Mouse (Mus musculus) cerebellum, postnatal 36 days (tissue): ENCODE results near the gene Ranbp3l.
A peak's percentile ranks its signal among the peaks of the same experiment; 100 is the strongest.

Experiments
- DNase-seq, 2 experiments: peaks; one replicate each; pipeline ENCODE4 v3.0.0; 2021 to 2022; ENCODE audit warnings: mixed read lengths in 2 of 2

Gene Ranbp3l

DNA sequence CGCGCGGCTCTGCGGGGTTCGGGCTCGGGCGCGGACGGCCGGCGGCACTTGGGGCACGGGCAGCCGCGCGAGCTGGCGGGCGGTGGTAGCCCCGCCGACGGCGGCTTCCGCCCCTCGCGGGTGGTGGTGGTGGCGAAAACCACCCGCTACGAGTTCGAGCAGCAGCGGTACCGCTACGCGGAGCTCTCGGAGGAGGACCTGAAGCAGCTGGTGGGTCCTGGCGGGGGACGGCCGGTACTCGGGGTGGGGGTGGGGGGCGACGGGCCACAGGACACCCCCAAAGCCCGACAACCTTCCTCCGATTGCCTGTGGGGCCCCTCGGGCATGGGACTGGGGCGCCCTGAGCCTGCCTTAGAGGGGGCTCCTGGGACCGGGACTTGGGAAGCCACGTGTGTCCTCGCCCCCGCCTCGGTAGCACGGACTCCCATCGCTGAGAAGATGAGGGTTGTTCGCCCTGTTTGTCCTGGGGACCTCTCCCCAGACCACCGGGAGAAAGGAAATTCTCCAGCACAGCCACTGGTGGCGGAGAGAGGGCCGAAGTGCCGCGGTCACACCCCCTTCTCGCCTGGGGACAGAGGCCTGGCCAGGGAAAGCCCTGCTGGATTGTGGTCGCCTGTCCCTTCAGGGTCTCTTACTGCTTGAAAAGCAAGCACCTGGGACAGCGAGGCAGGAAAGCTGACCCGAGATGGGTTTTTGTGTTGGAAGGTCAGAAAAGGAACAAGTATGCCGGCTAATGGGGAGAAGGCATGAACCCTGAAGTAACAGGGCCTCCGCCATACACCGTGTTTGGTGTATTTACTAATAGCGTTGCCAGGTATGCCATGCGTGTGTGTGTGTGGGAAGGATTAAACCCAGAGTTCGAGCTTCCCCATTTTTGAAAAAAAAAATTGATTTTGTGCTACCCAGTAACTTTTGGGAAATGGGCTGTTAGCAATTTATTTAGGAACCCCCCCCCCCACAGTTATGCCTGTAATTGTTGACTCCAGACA lies 104.1 kb downstream of the Ranbp3l start:
- DNase-seq = peak; percentile 38 to 43

DNA sequence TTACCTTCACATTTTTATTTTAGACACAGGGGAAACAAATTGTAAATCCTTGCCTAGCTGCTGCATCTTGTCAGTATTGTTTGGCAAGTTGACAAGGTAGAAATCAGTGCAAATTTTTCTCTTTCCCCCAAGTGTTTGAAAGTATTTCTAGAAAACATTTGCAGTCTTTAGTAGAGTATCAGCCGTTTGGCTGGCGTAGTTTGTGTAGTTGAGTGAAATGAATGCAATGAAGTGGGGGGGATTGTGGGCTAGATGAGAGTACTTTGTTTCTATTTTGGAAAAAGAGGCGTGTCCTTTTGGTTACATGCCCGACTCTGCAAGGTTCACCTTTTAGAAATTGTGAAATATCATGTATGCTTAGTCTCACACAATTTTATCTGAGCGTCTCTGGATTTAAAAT lies 104.9 kb downstream of the Ranbp3l start:
- no peak for DNase-seq

DNA sequence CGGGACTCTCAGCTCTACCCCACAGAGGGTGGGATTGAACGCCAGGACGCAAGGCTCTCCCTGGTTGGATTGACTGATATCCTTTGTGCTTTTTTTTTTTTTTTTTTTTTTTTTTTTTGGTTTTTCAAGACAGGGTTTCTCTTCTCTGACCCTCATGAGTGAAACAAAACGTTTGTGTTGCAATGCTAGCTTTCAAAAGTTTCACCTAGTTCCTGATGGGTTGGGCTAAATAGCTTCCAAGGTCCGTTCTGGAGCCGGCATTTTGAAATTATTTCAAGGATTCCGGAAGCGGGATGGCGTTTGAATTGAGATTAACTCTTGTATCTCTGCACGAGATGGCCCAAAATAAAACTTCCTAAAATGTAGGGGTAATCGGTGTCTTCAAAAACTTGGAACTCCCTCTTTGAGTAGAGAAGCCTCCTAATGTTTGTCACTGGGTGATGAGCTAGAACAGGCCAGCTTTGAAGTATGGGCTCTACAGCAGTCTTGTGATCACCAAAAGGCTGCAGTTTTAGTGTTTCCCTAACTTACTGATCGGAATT lies 105.4 kb downstream of the Ranbp3l start:
- no peak for DNase-seq

DNA sequence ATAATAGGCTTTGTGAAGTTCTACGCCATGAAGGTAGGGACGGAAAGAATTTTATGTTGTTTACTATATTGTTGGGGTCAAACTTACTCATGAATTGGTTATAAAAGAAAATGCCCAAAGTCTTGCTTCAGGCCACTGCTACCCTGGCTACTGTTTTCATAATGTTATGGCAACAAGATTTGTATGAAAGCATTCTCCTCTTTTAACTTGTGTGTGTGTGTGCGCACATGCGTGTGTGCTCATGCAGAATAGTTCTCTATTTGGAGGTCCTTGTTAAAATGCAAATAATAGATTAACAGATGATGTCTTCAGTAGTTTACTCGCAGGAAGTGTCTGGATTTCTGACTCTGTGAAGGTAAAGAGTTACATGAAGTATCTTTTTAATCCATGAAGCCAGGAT lies 105.9 kb downstream of the Ranbp3l start:
- DNase-seq = no peak

DNA sequence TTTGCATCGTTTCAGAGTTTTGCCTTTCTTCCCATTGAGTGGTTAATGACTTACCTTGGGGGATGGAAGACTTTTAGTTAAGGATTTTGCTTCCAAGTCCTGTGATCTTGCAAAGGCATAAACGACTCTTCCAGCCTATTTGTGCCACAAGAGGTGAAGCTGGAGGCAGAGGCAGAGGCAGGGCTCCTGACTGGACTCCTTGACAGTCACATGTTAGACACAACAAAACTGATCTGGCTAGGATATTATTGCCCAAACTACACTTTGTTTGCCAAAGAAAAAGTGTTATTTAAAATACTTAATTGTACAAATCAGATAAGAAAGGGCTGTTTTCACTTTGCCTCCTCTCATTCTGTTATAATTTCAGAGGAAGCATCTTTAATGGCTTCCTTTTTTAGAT lies 106.4 kb downstream of the Ranbp3l start:
- no peak for DNase-seq

DNA sequence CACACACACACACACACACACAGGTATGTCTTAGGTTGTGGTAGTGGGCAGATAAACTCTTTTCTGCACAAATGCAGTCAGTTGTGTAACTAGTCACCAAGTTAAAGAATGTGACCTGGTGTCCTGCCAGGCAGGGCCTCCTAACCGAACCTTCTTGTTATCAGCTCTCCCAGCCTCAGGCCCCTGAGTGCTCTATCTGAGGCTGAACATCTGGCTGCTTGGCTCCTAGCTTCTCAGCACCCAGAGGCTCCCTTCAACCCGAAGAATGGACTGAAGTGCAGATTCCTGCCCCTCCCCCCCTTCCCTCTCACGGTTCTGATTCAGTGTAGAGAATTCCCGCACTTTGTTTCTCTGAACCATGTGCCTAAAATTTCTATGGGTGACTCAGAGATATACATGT lies 106.9 kb downstream of the Ranbp3l start:
- DNase-seq = no peak

DNA sequence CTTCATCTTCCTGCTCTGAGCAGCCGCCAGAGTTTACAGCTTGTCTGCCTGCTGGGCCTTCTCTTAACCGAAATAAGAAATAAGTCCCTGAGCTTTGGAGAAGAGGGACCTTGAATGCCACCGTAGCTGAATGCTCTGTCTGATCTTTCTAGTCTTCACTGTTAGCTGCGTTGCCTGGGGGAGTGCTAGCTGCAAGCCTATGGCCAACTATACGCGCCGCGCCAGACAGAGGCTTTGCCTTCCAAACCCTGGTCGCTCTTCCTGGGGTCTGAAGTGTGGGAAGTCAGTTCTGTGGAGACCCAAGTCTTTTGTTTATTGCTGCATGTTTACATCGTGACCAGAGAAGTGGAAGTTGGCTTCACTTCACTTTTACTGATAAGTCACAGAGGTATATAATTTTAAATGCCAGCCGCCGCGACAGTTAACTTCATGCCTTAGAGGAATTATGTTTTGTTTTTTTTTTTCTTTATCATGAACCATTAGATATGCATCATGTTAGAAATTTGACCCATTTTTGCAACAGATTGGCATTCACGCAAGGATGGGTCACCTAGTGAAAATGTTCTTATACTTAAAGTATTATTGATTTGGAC lies 108.0 kb downstream of the Ranbp3l start:
- DNase-seq = no peak

DNA sequence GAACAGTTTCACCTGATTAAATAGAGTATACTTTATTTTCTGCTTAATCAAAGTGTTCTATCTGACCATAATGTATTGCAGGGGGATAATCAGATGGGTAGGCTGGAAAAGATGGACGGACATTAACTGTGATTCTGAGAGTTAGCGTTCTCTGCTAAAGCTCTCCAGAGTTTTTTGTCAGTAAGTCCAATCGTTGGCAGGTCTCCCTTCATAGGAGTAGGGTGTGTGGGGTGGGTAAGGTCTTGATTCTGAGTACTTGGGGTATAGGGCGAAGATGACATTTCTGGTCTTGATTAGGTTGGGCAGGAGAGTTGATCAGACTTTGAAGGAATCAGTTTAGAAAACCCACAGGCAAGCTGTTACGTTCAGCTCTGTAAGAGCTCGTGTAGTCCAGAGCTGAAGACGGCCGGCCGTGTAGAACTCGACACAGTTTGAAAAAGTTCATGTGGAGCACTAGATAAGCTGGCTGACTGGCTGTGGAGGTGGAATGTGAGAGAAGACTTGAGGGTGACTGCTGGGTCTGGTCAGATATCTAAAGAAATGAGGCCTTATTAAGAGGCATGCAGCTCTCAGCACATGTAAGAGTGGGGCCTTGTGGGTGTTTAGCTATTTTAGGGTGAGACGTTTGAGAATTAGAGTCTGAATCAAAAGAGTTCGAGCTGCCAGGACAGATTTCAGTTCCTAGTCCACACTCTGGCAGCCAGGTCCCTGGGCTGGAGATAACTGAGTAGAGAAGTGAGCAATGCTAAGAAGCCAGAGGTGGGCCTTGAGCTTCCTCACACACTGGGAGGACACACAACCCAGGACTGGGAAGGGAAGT lies 110.9 kb downstream of the Ranbp3l start:
- no peak for DNase-seq

DNA sequence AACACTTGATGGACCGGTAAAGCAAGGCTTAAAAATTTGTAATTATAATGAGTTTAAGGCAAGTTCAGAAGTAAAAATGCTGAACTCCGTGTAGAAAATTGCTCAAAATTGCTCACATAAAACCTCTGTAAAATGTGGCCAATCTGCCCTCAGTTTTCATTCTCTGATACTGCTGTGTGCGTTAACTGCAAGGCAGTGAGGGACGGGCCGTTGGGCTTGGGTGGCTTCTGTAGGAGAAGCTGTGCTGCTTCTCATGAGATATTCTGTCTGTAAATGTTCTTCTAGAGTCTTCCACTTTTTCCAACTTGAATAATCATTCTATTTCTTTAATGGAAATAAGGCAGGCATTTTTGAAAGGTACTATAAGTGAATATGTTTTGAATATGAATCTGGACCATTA lies 111.9 kb downstream of the Ranbp3l start:
- no peak for DNase-seq

DNA sequence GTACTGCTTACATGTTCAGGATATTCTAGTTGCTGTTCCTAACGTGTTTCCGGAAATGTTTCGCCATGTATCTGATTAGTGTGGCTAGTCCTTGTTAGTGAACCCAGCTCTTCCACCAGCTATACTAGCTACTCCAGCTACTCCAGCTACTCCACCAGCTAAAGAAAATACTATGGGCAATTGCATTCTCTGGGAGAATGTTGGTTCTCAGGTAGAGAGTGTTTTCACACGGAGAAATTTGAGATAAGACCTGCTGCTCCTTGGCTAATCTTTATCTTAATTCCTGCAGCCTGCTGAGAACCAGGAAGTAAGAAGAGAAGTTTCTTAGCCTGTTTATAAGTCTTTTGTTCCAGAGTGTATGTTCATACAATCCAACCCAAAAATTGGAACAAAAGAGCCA lies 112.5 kb downstream of the Ranbp3l start:
- DNase-seq = no peak

DNA sequence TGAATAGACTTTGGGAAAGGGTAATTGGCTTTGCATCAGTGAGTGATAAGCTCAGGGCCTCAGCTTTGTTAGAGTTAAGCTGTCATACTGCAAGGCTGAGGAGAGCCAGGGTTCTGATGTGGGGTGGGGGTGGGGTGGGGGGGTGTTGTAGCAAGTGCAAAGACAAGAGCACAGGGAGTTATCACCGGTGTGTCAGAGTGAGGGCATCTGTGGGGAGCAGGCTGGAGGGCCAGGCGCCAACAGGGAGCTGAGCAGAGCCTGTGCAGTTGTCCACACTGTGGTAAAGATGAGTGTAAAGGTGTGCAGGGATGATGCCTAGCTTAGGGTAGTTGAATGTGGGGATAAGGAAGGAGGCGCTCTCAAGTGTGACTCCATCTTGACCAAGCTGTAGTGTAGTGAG lies 113.5 kb downstream of the Ranbp3l start:
- DNase-seq = no peak

DNA sequence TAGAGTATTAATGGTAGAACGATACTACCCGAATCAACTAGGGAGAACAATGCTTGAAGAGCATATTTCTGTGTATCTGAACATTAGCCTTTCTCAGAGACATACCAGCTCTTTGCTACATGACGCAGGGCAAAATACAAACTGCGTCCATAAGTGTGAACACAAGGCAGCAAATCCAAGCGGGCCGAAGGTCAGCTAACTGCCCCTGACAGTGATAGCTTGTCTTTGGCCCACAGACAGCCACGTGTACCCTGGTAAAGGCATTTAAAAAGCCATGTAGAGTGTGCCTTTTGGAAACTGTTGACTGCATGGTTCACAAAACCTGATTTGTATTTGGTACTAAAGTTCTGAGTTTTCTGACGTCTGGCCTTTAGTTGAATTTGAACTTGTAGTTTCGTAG lies 115.0 kb downstream of the Ranbp3l start:
- DNase-seq = no peak

DNA sequence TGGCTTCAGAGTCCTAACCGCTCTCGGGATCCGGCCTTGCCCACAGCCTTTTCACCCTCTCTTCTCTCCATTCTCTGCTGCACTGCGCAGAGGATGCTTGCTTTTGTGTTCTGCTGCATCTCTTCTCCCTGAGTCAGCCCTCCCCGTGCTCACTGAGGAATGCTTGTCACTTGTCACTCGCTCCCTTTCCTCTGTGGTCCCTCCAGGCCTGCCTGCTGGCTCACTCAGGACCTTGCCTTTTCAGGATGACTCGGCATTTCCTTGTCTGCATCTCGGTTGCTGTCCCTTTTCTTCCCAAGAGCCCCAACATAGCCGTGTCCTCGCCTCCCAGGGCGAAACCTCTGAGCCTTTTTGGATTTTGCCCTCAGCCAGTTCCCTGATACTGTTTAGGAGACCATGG lies 119.1 kb downstream of the Ranbp3l start:
- no peak for DNase-seq

DNA sequence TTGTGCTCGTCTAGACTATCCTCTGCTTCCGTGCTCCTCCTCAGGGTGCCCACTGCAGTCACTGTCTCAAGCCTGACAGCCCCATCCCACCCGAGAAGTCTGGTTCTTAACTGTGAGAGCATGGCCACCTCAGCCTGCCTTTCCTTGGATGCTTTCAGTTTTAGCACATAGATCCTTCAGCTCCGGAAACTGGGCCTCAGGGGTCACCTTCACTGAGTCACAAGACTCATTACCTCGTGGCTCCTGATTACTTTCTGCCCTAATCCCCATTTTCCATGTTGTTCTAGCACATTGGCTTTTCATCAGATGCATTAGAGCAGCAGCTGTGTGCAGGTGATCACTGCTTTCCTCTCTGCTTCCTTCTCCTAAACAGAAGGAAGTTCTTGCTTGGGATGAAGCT lies 119.7 kb downstream of the Ranbp3l start:
- DNase-seq = no peak

DNA sequence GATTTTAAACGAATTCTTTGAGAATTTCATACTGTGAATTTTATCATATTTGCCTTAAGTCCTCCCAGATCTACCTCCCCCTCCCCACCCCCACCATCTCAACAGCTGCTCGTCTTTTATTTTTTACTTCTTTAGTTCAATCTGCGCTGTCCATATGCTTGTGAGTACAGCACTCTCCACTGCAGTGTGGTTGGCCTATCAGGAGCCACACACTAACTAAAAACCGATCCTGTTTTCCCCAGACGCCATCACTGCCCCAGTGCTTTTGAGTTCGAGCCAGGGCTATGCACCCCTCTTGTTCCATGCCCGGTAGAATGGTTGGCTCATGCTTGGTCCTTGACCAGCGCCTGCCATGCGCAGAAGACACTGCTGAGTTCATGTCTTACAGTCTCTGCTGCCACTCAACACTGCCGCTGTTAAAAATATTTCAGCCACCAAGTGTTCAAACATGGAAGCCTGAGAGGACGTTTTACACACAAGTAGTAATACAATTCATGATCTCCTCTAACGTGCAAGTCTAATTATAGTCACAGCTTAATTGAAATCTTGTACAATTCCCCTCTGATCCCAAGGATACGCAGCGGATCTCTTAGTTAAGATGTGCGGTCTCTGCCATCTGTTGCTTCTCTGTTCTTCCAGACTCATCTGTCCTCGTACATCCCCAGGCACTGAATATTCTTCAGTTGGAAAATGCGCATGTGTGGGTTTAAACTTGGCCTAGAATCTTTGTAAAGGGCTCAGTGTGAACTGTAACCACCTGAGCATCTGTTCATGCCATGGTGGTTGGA lies 120.3 kb downstream of the Ranbp3l start:
- DNase-seq = no peak

DNA sequence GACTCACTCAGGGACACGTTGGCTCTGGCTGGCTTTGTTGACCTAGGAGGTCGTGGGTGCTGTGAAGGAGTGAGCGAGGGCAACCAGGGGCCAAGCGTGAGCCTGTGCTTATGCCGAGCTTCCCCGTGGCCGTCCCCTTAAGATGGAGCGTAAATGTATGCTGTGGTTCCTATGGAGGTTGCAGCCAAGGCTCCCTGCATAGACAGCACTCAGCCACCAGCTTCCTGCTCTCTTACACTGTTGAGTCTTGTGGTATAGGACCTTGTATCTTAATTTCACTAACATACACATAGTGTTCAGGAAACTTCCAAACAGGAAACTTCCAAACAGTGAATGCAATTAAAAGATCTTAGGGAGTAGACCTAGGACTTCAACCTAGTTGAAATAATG lies 120.9 kb downstream of the Ranbp3l start:
- DNase-seq = no peak

DNA sequence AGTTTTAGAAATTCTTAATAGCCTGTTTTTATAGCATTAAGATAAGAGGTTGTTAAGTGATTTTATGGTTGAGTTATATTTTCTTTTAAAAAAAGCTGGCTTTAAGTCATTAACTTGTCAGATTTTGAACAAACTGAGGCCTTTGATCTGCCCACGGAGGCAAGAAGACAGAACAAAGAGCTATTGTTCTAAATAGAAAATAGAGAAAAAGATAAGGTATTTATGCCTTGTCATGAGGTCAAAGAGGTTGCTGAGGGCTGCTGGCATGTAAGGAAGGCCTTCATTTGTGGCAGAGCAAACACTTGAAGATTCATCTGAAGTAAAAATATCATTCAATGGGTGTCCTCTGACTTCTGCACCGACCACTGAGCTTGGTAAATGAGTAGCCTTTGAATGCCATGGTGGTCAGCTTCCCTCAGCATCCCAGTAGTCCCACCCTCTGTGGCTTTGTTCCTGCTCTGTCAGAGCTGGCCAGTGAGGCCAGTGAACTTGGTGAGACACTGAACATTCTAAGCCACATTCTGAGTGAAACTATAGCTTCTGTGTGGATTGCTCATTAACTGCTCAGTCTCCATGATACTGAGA lies 121.5 kb downstream of the Ranbp3l start:
- DNase-seq = no peak

DNA sequence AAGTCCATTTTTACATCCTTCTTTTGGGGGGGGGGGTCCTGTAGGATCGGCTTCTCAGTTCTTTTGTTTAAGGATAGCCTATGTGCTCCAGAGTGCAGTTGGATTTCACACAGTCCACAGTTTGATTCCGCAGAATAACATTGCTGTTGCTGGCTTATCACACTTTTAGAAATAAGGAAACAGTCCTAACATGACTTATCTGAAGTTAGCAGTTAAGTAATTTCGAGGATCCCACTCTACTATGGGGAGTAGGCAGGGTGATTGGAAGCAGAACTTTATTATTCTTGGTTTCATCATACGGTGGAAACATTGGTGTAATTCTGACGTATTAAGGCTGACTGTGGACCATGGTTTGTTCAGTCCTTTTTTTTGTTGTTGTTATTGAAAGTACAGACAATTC lies 122.9 kb downstream of the Ranbp3l start:
- DNase-seq = no peak

DNA sequence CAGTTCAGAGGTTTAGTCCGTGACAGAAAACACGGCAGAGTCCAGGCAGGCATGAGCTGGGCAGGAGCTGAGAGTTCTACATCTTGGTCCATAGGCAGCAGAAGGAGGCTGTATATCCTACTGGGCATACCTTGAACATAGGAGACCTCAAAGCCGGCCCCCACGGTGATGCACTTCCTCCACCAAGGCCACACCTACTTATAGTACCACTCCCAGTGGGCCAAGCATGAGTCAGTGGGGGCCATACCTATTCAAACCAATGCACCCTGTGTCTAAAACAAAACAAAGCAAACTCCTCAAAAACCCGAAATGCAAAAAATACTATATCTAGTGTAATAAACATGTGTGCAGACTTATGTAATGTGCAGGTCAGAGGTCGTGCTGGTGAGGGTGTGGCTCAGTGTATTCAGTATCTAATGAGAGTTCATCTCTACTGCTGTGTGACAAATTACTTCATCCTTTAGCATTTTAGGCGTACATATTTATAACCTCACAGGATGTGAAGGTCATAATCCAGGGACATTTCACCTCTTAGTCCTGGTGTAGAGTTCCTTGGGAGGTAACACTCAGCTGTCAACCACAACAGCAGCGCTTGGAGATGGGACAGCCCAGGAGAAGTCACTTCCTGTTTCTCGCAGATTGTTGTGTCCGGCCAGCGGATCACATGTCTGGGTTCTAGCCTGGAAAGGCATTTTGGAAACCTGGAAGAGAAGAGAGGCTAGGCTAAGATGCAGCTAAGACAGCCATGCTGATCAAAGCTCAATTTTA lies 126.0 kb downstream of the Ranbp3l start:
- no peak for DNase-seq

DNA sequence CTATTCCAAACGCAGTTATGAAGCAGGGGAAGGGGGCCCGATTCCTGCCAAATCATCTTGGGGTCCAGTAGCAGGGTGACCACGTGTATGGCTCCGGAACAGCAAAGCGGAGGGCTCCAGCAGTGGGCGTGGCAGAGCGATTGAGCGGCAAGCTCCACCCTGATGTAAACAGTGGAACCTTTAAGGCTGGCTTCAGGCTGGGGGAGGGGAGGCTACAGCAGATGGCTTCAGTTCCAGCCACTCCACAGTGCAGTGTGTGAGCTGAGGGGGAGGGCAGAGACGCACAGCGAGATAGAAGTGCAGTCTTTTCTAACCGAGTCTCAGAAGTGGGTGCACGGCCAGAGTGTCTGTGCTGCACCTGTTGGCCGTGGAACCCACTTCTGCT lies 126.6 kb downstream of the Ranbp3l start:
- peak; percentile 21 to 47 for DNase-seq

DNA sequence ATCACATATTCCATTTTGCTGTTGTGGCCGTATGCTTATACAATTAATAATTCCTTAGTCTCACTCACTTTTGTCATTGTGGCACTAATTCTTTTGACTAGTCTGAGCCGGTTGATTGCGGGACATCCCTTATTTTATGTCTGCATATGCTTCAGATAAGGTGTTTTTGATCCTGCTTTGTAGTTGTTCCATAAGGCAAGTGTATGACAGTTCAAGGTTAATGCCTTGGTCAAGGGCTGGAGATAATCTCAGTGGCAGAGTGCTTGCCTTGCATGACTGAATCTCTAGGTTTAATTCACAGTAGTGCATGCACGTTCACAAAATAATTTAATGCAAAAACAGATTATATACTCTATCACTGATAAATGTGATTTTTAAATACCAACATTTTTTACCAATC lies 129.1 kb downstream of the Ranbp3l start:
- DNase-seq = no peak
